Mouse (Mus musculus): ENCODE results near the gene Gabrr1.

GRCm38 (mm10) chr4:33189735-33190036, 57.4 kb downstream of the Gabrr1 start, which contains the start of gene Pm20d2:
- no peak for TF ChIP-seq CTCF (conservative IDR thresholded peaks at IDR 0.05; ENCODE audit: low read length)
- TF ChIP-seq POU5F1 (IDR thresholded peaks at IDR 0.05; ENCODE audit: borderline replicate concordance, low read length): no peak
- no peak for TF ChIP-seq NANOG (IDR thresholded peaks at IDR 0.05; ENCODE audit: borderline replicate concordance, low read length)
